In the genomic region with DNA sequence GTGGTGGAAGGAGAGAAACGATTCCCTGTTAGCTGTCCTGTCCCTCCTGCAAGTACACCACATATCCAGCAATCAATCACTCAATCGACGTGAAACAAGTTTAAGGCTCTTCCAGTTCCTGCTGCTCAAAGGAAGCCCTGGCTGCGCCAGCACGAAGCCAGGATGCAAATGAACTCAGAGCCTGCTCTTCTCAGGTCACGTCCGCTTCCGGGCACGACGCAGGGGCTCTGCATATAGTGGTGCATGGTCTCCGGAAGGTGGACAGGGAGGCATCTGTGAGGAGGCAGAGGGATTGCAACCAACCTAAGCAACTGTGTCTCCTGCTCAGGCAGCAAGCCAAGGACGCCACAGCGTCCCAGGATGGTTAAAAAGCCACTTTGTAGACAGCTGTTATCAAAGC, we compare ENCODE assay signal across 9 mouse cellular contexts.
DNase-seq lines count a peak whose midpoint lies in the region; ATAC-seq lines count a peak whose summit lies in the region.
"Had no signal": no experiment of that assay in that cellular context is flagged by ENCODE, and none has a peak within 500 bp of the region (broad histone marks: within the 10 kb centered on the region; RNA-seq: fewer than 3 reads in every experiment).

No protein-coding gene starts in this region.

- peaks cover 40% of the 10 kb centered on the region for H3K27me3 ChIP-seq in neural tube, embryonic 11.5 days (ENCODE audit: control insufficient read depth, insufficient read depth, low read length)
- H3K27me3 ChIP-seq in forebrain, embryonic 10.5 days (ENCODE audit: poor library complexity, severe bottlenecking): peaks cover 97% of the 10 kb centered on the region
- H3K27me3 ChIP-seq in neural tube, embryonic 14.5 days (ENCODE audit: control insufficient read depth, insufficient read depth, low read length): peaks cover 20% of the 10 kb centered on the region

- peaks cover 11% of the 10 kb centered on the region for H3K4me1 ChIP-seq in neural tube, embryonic 11.5 days (ENCODE audit: control insufficient read depth, insufficient read depth, low read length)
- peaks cover 27% of the 10 kb centered on the region for H3K4me1 ChIP-seq in forebrain, embryonic 10.5 days
- no peaks in the 10 kb centered on the region for H3K4me1 ChIP-seq in neural tube, embryonic 14.5 days (ENCODE audit: control insufficient read depth, insufficient read depth, low read length)

- peak overlapping the region; percentile 35 for H3K4me2 ChIP-seq in neural tube, embryonic 11.5 days (ENCODE audit: low read depth)
- H3K4me2 ChIP-seq in neural tube, embryonic 14.5 days (ENCODE audit: low read depth, low read length): peak overlapping the region; percentile 9; the same call in 1 of the 2 replicates

- H3K36me3 ChIP-seq in neural tube, embryonic 11.5 days (ENCODE audit: control insufficient read depth, insufficient read depth, low read length): no peaks in the 10 kb centered on the region
- no peaks in the 10 kb centered on the region for H3K36me3 ChIP-seq in forebrain, embryonic 10.5 days (replicated peaks)
- no peaks in the 10 kb centered on the region for H3K36me3 ChIP-seq in neural tube, embryonic 14.5 days (ENCODE audit: control insufficient read depth, insufficient read depth, low read length)

- no peak overlapping the region for H3K27ac ChIP-seq in neural tube, embryonic 11.5 days (ENCODE audit: low read depth, low read length)
- no peak overlapping the region for H3K27ac ChIP-seq in forebrain, embryonic 10.5 days
- H3K27ac ChIP-seq in neural tube, embryonic 14.5 days (ENCODE audit: low read depth, low read length): no peak overlapping the region

- peak; percentile 39 for DNase-seq in neural tube, embryonic 11.5 days (ENCODE audit: low spot score)
- DNase-seq in neural tube, embryonic 10.5 days (ENCODE audit: extremely low spot score, low spot score): no peak
- DNase-seq in forebrain, embryonic 10.5 days (ENCODE audit: extremely low spot score, low spot score): no peak
- DNase-seq in ovary, postnatal 14 days (ENCODE audit: low spot score): no peak
- no peak for DNase-seq in right cerebral cortex, postnatal 14 days
- no peak for DNase-seq in urinary bladder, postnatal 10 days (ENCODE audit: low spot score)
- DNase-seq: kidney, adult 8-10 months had no signal

- WGBS in neural tube, embryonic 11.5 days: 1% methylated on average over 13 of the region's 13 CpGs
- WGBS in forebrain, embryonic 10.5 days: 4% methylated on average over 13 of the region's 13 CpGs
- WGBS in neural tube, embryonic 14.5 days: 1% methylated on average over 13 of the region's 13 CpGs

- H3K4me3 ChIP-seq in neural tube, embryonic 11.5 days (ENCODE audit: low read depth, low read length): no peak overlapping the region
- H3K4me3 ChIP-seq in forebrain, embryonic 10.5 days: peak overlapping the region; percentile 37
- H3K4me3 ChIP-seq in neural tube, embryonic 14.5 days (ENCODE audit: low read depth, low read length): no peak overlapping the region

- no peak for ATAC-seq in neural tube, embryonic 11.5 days (ENCODE audit: insufficient read depth, low FRiP score, low TSS enrichment)
- peak; percentile 63 for ATAC-seq in inflammation-experienced regulatory T-cells, adult 6 months
- ATAC-seq in neural tube, embryonic 14.5 days (ENCODE audit: low read depth): no peak; the same call in 1 of the 2 replicates

- H3K9ac ChIP-seq in neural tube, embryonic 11.5 days (ENCODE audit: low read length): no peak overlapping the region
- H3K9ac ChIP-seq in neural tube, embryonic 14.5 days (replicated peaks; ENCODE audit: low read depth, low read length): no peak overlapping the region

- H3K9me3 ChIP-seq in neural tube, embryonic 11.5 days (ENCODE audit: control insufficient read depth, low read length): no peaks in the 10 kb centered on the region
- 0 out of 2 replicates have a peak, but pooled peaks cover 5% of the 10 kb centered on the region for H3K9me3 ChIP-seq in forebrain, embryonic 10.5 days
- no peaks in the 10 kb centered on the region for H3K9me3 ChIP-seq in neural tube, embryonic 14.5 days (ENCODE audit: control insufficient read depth, low read length)
